Mouse (Mus musculus): ENCODE measurements around the gene Flot2. TPM values are rescaled to one million over a fixed set of nuclear protein-coding genes. Genes with fewer than 3 reads are reported as not detected.

Gene Flot2
- total RNA-seq (2023): 30.3 TPM

DNA sequence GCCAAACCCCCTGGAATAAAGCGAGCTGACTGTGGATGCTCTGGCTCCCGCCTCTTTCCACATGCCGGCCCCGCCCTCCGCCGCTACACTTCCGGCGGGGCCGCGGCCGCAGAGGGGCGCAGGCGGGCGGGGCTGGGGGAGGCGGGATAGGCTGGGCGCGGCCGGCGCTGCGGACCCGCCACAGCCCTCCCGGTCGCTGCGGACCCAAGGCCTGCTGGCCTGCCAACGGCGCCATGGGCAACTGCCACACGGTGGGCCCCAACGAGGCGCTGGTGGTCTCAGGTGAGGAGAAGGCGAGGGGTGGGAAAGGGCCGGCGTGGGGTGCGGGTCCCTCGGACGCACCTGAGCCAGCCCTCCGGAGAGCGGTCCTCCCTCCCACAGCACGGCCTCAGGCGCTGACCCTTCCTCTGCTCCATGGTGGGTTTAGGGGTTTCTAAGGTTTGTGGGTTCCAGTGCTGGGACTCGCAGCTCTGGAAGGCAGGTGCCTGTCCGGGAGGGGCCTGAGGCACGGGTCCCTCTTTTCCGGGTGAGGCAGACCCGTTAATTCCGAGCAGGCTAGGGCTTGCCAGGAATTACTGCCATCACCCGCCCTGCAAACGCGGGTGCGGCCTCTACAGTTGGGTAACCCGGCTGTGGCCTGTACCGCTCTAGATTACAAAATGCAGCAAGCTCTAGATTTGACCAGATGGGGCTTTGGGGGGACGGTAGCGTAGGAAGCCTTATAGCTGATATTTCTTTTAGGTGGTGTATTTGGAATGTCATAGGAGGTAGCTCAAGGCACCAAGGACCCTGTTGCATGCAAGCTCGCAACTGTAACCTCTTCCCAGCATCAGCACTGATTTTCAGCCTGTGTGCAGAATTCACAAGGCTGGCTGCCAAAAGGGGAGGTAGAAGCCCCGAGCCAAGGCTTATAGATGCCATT, at the start of gene Flot2:
Flot2 (plus strand) TSS at position 101 of the 922 bp plus-strand sequence.

DNA sequence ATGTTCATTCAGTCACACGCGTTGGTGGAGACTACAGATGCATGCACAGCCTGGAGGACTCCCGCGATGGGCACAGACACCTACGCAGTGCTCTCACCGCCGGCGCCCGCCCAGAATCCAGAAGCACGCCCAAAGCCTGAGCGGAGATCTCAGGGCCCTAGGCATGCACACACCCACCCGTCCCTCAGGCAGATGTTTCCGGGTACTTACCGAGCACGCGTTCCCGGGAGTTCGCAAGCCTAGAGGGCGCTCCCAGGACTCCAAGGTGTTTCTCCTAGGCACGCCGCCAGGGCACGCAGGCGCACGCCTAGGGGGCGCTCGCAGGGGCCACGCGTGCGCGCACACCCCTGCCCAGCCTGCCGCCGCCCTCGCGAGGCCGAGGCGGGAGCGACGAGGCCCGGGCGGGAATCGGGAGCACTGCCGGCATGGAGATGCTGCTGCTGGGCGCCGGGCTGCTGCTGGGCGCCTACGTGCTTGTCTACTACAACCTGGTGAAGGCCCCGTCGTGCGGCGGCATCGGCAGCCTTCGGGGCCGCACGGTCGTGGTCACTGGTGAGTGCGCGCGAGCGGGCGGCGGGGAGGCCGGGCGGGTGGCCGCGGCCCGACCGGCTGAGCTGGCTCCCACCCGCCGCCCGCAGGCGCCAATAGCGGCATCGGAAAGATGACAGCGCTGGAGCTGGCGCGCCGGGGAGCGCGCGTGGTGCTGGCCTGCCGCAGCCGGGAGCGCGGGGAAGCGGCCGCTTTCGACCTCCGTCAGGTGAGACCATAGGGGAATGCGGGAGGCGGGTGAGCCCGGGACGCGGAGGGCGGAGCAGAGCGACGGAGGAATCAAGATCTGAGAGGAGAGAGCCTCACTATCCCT, 5.6 kb upstream of the Flot2 start, which contains the start of gene Dhrs13:
Dhrs13 (plus strand) TSS at position 334 of the 862 bp plus-strand sequence.

DNA sequence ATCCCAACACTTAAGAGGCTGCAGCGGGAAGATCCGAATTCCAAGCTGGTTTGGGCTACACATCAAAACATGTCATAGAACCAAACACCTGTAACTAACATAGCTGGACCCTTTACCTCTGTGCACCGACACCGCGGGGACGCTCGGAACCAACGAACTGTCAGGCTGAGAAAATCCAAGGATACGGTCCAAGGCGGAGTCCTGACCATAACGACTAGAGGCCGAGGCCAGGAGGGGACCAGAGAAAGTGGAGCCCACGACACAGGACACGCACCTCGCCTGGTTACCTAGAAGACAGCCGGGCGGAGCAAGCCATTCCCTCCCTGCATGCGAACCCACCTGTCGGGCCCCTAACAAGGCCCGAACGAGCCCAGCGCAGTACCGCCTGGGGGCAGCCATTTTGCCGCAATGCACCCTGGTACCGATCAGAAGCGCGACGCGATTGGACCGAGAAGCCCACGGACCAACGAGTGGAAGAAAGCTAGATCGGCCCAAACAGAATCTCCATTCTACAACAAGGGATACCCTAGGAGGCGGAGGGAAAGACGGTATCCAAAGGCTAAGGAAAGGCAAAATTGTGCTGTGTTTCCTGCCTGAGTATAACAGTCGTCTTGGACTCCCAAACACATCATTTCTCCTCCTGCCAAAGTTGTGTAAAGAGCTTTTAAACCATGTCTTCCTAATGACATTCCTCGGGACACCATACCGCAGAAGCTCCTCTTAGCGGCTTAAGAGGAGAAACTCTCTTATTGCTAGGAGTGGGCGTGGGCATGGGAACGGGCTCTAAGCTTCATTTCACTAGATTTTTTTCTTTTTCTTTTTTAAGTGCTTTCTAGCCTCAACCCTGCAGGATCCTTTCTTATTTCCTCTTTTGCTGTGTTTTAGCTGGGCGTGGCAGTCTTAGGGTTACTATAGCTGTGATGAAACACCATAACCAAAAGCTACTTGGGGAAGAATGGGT, 42.5 kb downstream of the Flot2 start, which contains the start of gene Eral1:
Eral1 (minus strand) TSS at position 423 of the 961 bp plus-strand sequence.

DNA sequence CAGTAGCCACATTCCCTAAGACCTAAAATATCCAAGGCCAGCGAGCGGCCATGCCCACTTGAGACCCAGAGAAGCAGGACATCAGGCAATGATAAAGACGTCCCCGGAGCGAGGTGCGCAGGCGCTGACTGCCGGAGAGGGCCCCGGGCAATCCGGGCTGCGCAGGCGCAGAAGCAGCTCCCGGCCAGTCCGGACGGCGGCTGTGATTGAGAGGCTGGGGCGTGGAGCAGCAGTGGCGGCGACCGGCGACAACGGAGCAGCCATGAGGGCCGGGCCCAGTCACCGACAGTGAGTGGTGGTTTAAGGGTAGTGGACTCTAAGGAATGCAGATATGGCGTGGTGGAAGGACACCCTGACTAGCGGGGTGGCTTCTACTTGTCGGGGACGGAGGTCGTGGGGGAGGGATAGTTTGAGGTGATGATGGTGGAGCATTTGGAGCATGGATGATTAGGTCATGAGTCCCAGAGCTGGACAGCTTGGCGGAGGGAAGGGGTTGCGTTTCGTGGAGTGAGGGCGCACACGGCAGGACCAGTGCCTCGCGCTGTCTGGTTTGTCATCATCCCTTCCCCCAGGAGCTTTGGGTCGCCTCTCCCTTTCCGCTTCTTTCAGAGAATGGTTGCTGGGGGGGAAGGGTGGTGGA, 56.9 kb downstream of the Flot2 start, which contains the start of gene Fam222b:
Fam222b (plus strand) TSS at position 157 of the 640 bp plus-strand sequence.

Other genes starting within 250 kb of the Flot2 start
- not detected for gene Pipox, start 143.8 kb upstream of the Flot2 start, total RNA-seq (2023)
- gene Sez6, start 107.1 kb upstream of the Flot2 start, total RNA-seq (2023): not detected
- 117 TPM for gene Phf12, start 55.2 kb upstream of the Flot2 start, total RNA-seq (2023)
- 3.7 TPM for gene Dhrs13, start 5.7 kb upstream of the Flot2 start, total RNA-seq (2023)
- 27.5 TPM for gene Eral1, start 42.5 kb downstream of the Flot2 start, total RNA-seq (2023)
- gene Fam222b, start 56.7 kb downstream of the Flot2 start, total RNA-seq (2023): 20.5 TPM
- 41.8 TPM for gene Traf4, start 127.7 kb downstream of the Flot2 start, total RNA-seq (2023)
- gene Nek8, start 138.7 kb downstream of the Flot2 start, total RNA-seq (2023): 8.4 TPM
- gene Tlcd1, start 138.8 kb downstream of the Flot2 start, total RNA-seq (2023): 6.9 TPM
- 3,334 TPM for gene Rpl23a, start 145.7 kb downstream of the Flot2 start, total RNA-seq (2023)
- gene Rab34, start 150.5 kb downstream of the Flot2 start, total RNA-seq (2023): 3.3 TPM
- not detected for gene Proca1, start 155.5 kb downstream of the Flot2 start, total RNA-seq (2023)
- 40.3 TPM for gene Sdf2, start 207.8 kb downstream of the Flot2 start, total RNA-seq (2023)
- gene Supt6, start 208.1 kb downstream of the Flot2 start, total RNA-seq (2023): 91.0 TPM
- 98.7 TPM for gene 2610507B11Rik, start 223.8 kb downstream of the Flot2 start, total RNA-seq (2023)

All from CD4-positive naive resting alpha-beta T cell, adult 76 days (primary cell).